Mouse (Mus musculus): ENCODE data around the gene Fars2. TPM values are rescaled to one million over a fixed set of nuclear protein-coding genes. Genes with fewer than 3 reads are reported as not detected.
"Not testable (repeated sequence)": the region's sequence is repeated elsewhere in the genome, so short reads cannot be mapped to it uniquely, and the experiment has no call there.

Fars2 gene
- polyA plus RNA-seq, 1 experiment = 19.4 TPM

GRCm38 (mm10) chr13:36156340-36156931 is 39.2 kb downstream of the Fars2 start:
- Histone ChIP-seq H3K4me3 (ENCODE audit: extremely low read depth, insufficient read depth, insufficient read length) (no peak overlapping the region), H3K27me3 (ENCODE audit: control insufficient read depth, insufficient read depth, low read length) (no peaks in the 10 kb centered on the region), H3K4me1 (ENCODE audit: control insufficient read depth, insufficient read depth, insufficient read length) (no peaks in the 10 kb centered on the region), H3K27ac (ENCODE audit: insufficient read depth, low read length) (no peak overlapping the region), H3K36me3 (ENCODE audit: control insufficient read depth, insufficient read depth, low read length) (no peaks in the 10 kb centered on the region)
- DNase-seq (ENCODE audit: low read depth in 1 of 2, low spot score in 2 of 2) = no peak
- 83% methylated on average over 7 of the region's 7 CpGs for WGBS
- no peak for TF ChIP-seq CTCF (IDR thresholded peaks at IDR 0.05; ENCODE audit: extremely low read depth, insufficient read depth, insufficient read length, insufficient replicate concordance)
- no peak for TF ChIP-seq POLR2A (IDR thresholded peaks at IDR 0.05; ENCODE audit: low read depth, low read length)

GRCm38 (mm10) chr13:36163411-36163810 is 46.2 kb downstream of the Fars2 start:
- Histone ChIP-seq H3K4me3 (ENCODE audit: extremely low read depth, insufficient read depth, insufficient read length) (no peak overlapping the region), H3K36me3 (ENCODE audit: control insufficient read depth, insufficient read depth, low read length) (no peaks in the 10 kb centered on the region; the same call in 1 of the 2 replicates), H3K27me3 (ENCODE audit: control insufficient read depth, insufficient read depth, low read length) (no peaks in the 10 kb centered on the region), H3K27ac (ENCODE audit: insufficient read depth, low read length) (no peak overlapping the region), H3K4me1 (ENCODE audit: control insufficient read depth, insufficient read depth, insufficient read length) (no peaks in the 10 kb centered on the region; the same call in 1 of the 2 replicates)
- TF ChIP-seq POLR2A (IDR thresholded peaks at IDR 0.05; ENCODE audit: low read depth, low read length) = no peak
- no peak for TF ChIP-seq CTCF (IDR thresholded peaks at IDR 0.05; ENCODE audit: extremely low read depth, insufficient read depth, insufficient read length, insufficient replicate concordance)
- 87% methylated on average over 5 of the region's 5 CpGs for WGBS
- DNase-seq (ENCODE audit: low read depth in 1 of 2, low spot score in 2 of 2) = no peak

- Histone ChIP-seq H3K4me3 (ENCODE audit: extremely low read depth, insufficient read depth, insufficient read length) (no peak overlapping the region), H3K27ac (ENCODE audit: insufficient read depth, low read length) (no peak overlapping the region), H3K4me1 (ENCODE audit: control insufficient read depth, insufficient read depth, insufficient read length) (no peaks in the 10 kb centered on the region; the same call in 1 of the 2 replicates), H3K27me3 (ENCODE audit: control insufficient read depth, insufficient read depth, low read length) (no peaks in the 10 kb centered on the region), H3K36me3 (ENCODE audit: control insufficient read depth, insufficient read depth, low read length) (no peaks in the 10 kb centered on the region; the same call in 1 of the 2 replicates)
- DNase-seq (ENCODE audit: low read depth in 1 of 2, low spot score in 2 of 2) = no peak
- 13% methylated on average over 1 of the region's 1 CpGs for WGBS
- TF ChIP-seq POLR2A (IDR thresholded peaks at IDR 0.05; ENCODE audit: low read depth, low read length) (no peak), CTCF (IDR thresholded peaks at IDR 0.05; ENCODE audit: extremely low read depth, insufficient read depth, insufficient read length, insufficient replicate concordance) (no peak)
These were observed 46.7 kb downstream of the Fars2 start for GRCm38 (mm10) chr13:36163898-36164297.

GRCm38 (mm10) chr13:36172981-36173380 is 55.8 kb downstream of the Fars2 start:
- H3K36me3 ChIP-seq (ENCODE audit: control insufficient read depth, insufficient read depth, low read length); DNase-seq (ENCODE audit: low read depth in 1 of 2, low spot score in 2 of 2); H3K27ac ChIP-seq (ENCODE audit: insufficient read depth, low read length); H3K4me1 ChIP-seq (ENCODE audit: control insufficient read depth, insufficient read depth, insufficient read length); H3K27me3 ChIP-seq (ENCODE audit: control insufficient read depth, insufficient read depth, low read length); H3K4me3 ChIP-seq (ENCODE audit: extremely low read depth, insufficient read depth, insufficient read length): not testable (repeated sequence)
- 80% methylated on average over 2 of the region's 2 CpGs for WGBS

- Histone ChIP-seq H3K4me1 (ENCODE audit: control insufficient read depth, insufficient read depth, insufficient read length) (no peaks in the 10 kb centered on the region), H3K27me3 (ENCODE audit: control insufficient read depth, insufficient read depth, low read length) (no peaks in the 10 kb centered on the region), H3K27ac (ENCODE audit: insufficient read depth, low read length) (no peak overlapping the region), H3K36me3 (ENCODE audit: control insufficient read depth, insufficient read depth, low read length) (no peaks in the 10 kb centered on the region), H3K4me3 (ENCODE audit: extremely low read depth, insufficient read depth, insufficient read length) (no peak overlapping the region)
- WGBS = 94% methylated on average over 5 of the region's 5 CpGs
- TF ChIP-seq CTCF (IDR thresholded peaks at IDR 0.05; ENCODE audit: extremely low read depth, insufficient read depth, insufficient read length, insufficient replicate concordance) = no peak
- no peak for TF ChIP-seq POLR2A (IDR thresholded peaks at IDR 0.05; ENCODE audit: low read depth, low read length)
- peak in 1 of 2 experiments; percentile 48 for DNase-seq (ENCODE audit: low read depth in 1 of 2, low spot score in 2 of 2)
These were observed 56.9 kb downstream of the Fars2 start for GRCm38 (mm10) chr13:36174101-36174500.

GRCm38 (mm10) chr13:36174772-36175171 is 57.6 kb downstream of the Fars2 start:
- no peak for TF ChIP-seq POLR2A (IDR thresholded peaks at IDR 0.05; ENCODE audit: low read depth, low read length)
- no peak for TF ChIP-seq CTCF (IDR thresholded peaks at IDR 0.05; ENCODE audit: extremely low read depth, insufficient read depth, insufficient read length, insufficient replicate concordance)
- H3K4me1 ChIP-seq (ENCODE audit: control insufficient read depth, insufficient read depth, insufficient read length) = no peaks in the 10 kb centered on the region
- no peaks in the 10 kb centered on the region for H3K36me3 ChIP-seq (ENCODE audit: control insufficient read depth, insufficient read depth, low read length)
- no peak overlapping the region for H3K4me3 ChIP-seq (ENCODE audit: extremely low read depth, insufficient read depth, insufficient read length)
- no peaks in the 10 kb centered on the region for H3K27me3 ChIP-seq (ENCODE audit: control insufficient read depth, insufficient read depth, low read length)
- no peak overlapping the region for H3K27ac ChIP-seq (ENCODE audit: insufficient read depth, low read length)
- 79% methylated on average over 4 of the region's 4 CpGs for WGBS
- no peak for DNase-seq (ENCODE audit: low read depth in 1 of 2, low spot score in 2 of 2)

GRCm38 (mm10) chr13:36181231-36181630 is 64.0 kb downstream of the Fars2 start:
- H3K4me3 ChIP-seq (ENCODE audit: extremely low read depth, insufficient read depth, insufficient read length) = no peak overlapping the region
- H3K27me3 ChIP-seq (ENCODE audit: control insufficient read depth, insufficient read depth, low read length) = no peaks in the 10 kb centered on the region
- no peaks in the 10 kb centered on the region for H3K36me3 ChIP-seq (ENCODE audit: control insufficient read depth, insufficient read depth, low read length)
- DNase-seq (ENCODE audit: low read depth in 1 of 2, low spot score in 2 of 2) = no peak
- WGBS = 85% methylated on average over 2 of the region's 2 CpGs
- TF ChIP-seq CTCF (IDR thresholded peaks at IDR 0.05; ENCODE audit: extremely low read depth, insufficient read depth, insufficient read length, insufficient replicate concordance) = no peak
- no peak for TF ChIP-seq POLR2A (IDR thresholded peaks at IDR 0.05; ENCODE audit: low read depth, low read length)
- no peak overlapping the region for H3K27ac ChIP-seq (ENCODE audit: insufficient read depth, low read length)
- no peaks in the 10 kb centered on the region for H3K4me1 ChIP-seq (ENCODE audit: control insufficient read depth, insufficient read depth, insufficient read length)

All from spleen, adult 2 months (tissue).